Mouse (Mus musculus) MEL (cell line): ENCODE data around the gene Mtmr1. TPM values are rescaled to one million over a fixed set of nuclear protein-coding genes. Genes with fewer than 3 reads are reported as not detected.

Source experiments
- DNase-seq: peaks from one replicate; pipeline ENCODE4 v3.0.0; 2011; ENCODE audit warnings: low read depth, low spot score
- H3K27ac ChIP-seq: 2 replicates; pipeline ENCODE4 v1.5.1; 2012; ENCODE audit warnings: low read depth, mild to moderate bottlenecking, control low read depth, low read length, moderate library complexity; ENCODE audit not compliant: control insufficient read depth
- H3K27me3 ChIP-seq, 2 experiments: fragments of 150-350 bp in 1 of 2; sonication (generic) in 1 of 2; 2 replicates each; pipeline ENCODE4 v1.6.1; 2012; ENCODE audit warnings: low read length in 2 of 2, mild to moderate bottlenecking in 2 of 2, improper control_type of control experiment in 1 of 2, moderate library complexity in 1 of 2; ENCODE audit not compliant: insufficient read depth in 2 of 2, control insufficient read depth in 1 of 2
- H3K36me3 ChIP-seq, 2 experiments: 2 replicates each; pipeline ENCODE4 v1.6.1; 2012 to 2014; ENCODE audit warnings: low read length in 2 of 2, improper control_type of control experiment in 1 of 2, inconsistent platforms in 1 of 2, mild to moderate bottlenecking in 1 of 2; ENCODE audit not compliant: insufficient read depth in 2 of 2, control insufficient read depth in 1 of 2
- H3K4me1 ChIP-seq, 2 experiments: fragments of 150-350 bp in 1 of 2; sonication (generic) in 1 of 2; 2 replicates each; pipeline ENCODE4 v1.6.1; 2012; ENCODE audit warnings: low read length in 2 of 2, improper control_type of control experiment in 1 of 2, mild to moderate bottlenecking in 1 of 2; ENCODE audit not compliant: insufficient read depth in 2 of 2, control insufficient read depth in 1 of 2
- H3K4me3 ChIP-seq, 2 experiments: fragments of 150-350 bp in 1 of 2; sonication (generic) in 1 of 2; 2 replicates each; pipeline ENCODE4 v1.5.1; 2012; ENCODE audit warnings: low read depth in 2 of 2, low read length in 2 of 2, mild to moderate bottlenecking in 2 of 2, moderate library complexity in 2 of 2, control low read depth in 1 of 2, improper control_type of control experiment in 1 of 2; ENCODE audit not compliant: control insufficient read depth in 1 of 2, insufficient read depth in 1 of 2
- H3K79me2 ChIP-seq: 2 replicates; pipeline ENCODE4 v1.6.1; 2012; ENCODE audit warnings: mild to moderate bottlenecking, low read length, moderate library complexity; ENCODE audit not compliant: control insufficient read depth, poor library complexity, insufficient read depth
- H3K9ac ChIP-seq: 2 replicates; pipeline ENCODE4 v1.6.1; 2012; ENCODE audit warnings: low read depth, mild to moderate bottlenecking, control low read depth, low read length, moderate library complexity; ENCODE audit not compliant: control insufficient read depth, poor library complexity, severe bottlenecking
- H3K9me3 ChIP-seq: fragments of 150-350 bp; sonication (generic); replicated peaks from 2 replicates; pipeline ENCODE4 v1.6.1; 2012; ENCODE audit warnings: mild to moderate bottlenecking, low read length, improper control_type of control experiment, moderate library complexity; ENCODE audit not compliant: insufficient read depth
- BHLHE40 ChIP-seq: IDR thresholded peaks from 2 replicates; pipeline ENCODE4 v1.6.1; 2012; ENCODE audit warnings: low read depth, mild to moderate bottlenecking, inconsistent platforms, low read length, improper control_type of control experiment, borderline replicate concordance
- CHD1 ChIP-seq: IDR thresholded peaks from 2 replicates; pipeline ENCODE4 v1.6.1; 2012; ENCODE audit warnings: low read depth, mild to moderate bottlenecking, inconsistent platforms, low read length, improper control_type of control experiment
- CTCF ChIP-seq, 3 experiments: IDR thresholded peaks in 2 of 3; conservative IDR thresholded peaks in 1 of 3; 2 replicates each; pipeline ENCODE4 v1.5.1; 2011 to 2012; ENCODE audit warnings: low read length in 3 of 3, low read depth in 2 of 3, mild to moderate bottlenecking in 2 of 3, improper control_type of control experiment in 1 of 3, inconsistent platforms in 1 of 3, mixed read lengths in 1 of 3, moderate library complexity in 1 of 3; ENCODE audit not compliant: control insufficient read depth in 1 of 3, insufficient read depth in 1 of 3, poor library complexity in 1 of 3, severe bottlenecking in 1 of 3
- E2F4 ChIP-seq: IDR thresholded peaks from 2 replicates; pipeline ENCODE4 v1.6.1; 2011; ENCODE audit warnings: low read depth, low read length, improper control_type of control experiment, borderline replicate concordance
- ETS1 ChIP-seq: IDR thresholded peaks from 2 replicates; pipeline ENCODE4 v1.6.1; 2012; ENCODE audit warnings: low read depth, mild to moderate bottlenecking, inconsistent platforms, low read length, improper control_type of control experiment, moderate library complexity
- GATA1 ChIP-seq: IDR thresholded peaks from 2 replicates; pipeline ENCODE4 v1.6.1; 2011; ENCODE audit warnings: low read depth, low read length, improper control_type of control experiment
- HCFC1 ChIP-seq: IDR thresholded peaks from 2 replicates; pipeline ENCODE4 v1.6.1; 2012; ENCODE audit warnings: low read depth, mild to moderate bottlenecking, inconsistent platforms, low read length, improper control_type of control experiment, moderate library complexity
- KAT2A ChIP-seq: conservative IDR thresholded peaks from 2 replicates; pipeline ENCODE4 v1.6.1; 2012; ENCODE audit warnings: low read depth, low read length, improper control_type of control experiment, inconsistent platforms
- MEF2A ChIP-seq: IDR thresholded peaks from 2 replicates; pipeline ENCODE4 v1.6.1; 2014; ENCODE audit warnings: low read depth, mild to moderate bottlenecking, inconsistent platforms, low read length, improper control_type of control experiment; ENCODE audit not compliant: poor library complexity, insufficient replicate concordance, severe bottlenecking; ENCODE audit errors: extremely low read depth
- MXI1 ChIP-seq: IDR thresholded peaks from 2 replicates; pipeline ENCODE4 v1.6.1; 2011; ENCODE audit warnings: mild to moderate bottlenecking, low read depth, low read length, improper control_type of control experiment
- MYB ChIP-seq: IDR thresholded peaks from 2 replicates; pipeline ENCODE4 v1.6.1; 2011; ENCODE audit warnings: mild to moderate bottlenecking, low read depth, low read length, improper control_type of control experiment
- NELFE ChIP-seq: IDR thresholded peaks from 2 replicates; pipeline ENCODE4 v1.6.1; 2011; ENCODE audit warnings: low read depth, low read length, improper control_type of control experiment
- NRF1 ChIP-seq: IDR thresholded peaks from 2 replicates; pipeline ENCODE4 v1.6.1; 2014; ENCODE audit warnings: low read depth, mild to moderate bottlenecking, inconsistent platforms, low read length, improper control_type of control experiment, moderate library complexity; ENCODE audit not compliant: poor library complexity, insufficient read depth, severe bottlenecking
- POLR2AphosphoS2 ChIP-seq: IDR thresholded peaks from 2 replicates; pipeline ENCODE4 v1.6.1; 2011; ENCODE audit warnings: low read length, improper control_type of control experiment
- POLR2AphosphoS5 ChIP-seq: IDR thresholded peaks from 2 replicates; pipeline ENCODE4 v1.6.1; 2012; ENCODE audit warnings: low read depth, borderline replicate concordance, mild to moderate bottlenecking, inconsistent platforms, low read length, moderate library complexity, mixed read lengths
- SIN3A ChIP-seq: IDR thresholded peaks from 2 replicates; pipeline ENCODE4 v1.6.1; 2012; ENCODE audit warnings: low read length, improper control_type of control experiment, inconsistent platforms
- TAL1 ChIP-seq: IDR thresholded peaks from 2 replicates; pipeline ENCODE4 v1.6.1; 2012; ENCODE audit warnings: mild to moderate bottlenecking, inconsistent platforms, low read length, moderate library complexity, mixed read lengths
- TCF12 ChIP-seq: IDR thresholded peaks from 2 replicates; pipeline ENCODE4 v1.6.1; 2014; ENCODE audit warnings: low read depth, mild to moderate bottlenecking, inconsistent platforms, low read length, improper control_type of control experiment, moderate library complexity
- UBTF ChIP-seq: IDR thresholded peaks from 2 replicates; pipeline ENCODE4 v1.6.1; 2012; ENCODE audit warnings: low read depth, mild to moderate bottlenecking, inconsistent platforms, low read length, improper control_type of control experiment, moderate library complexity, borderline replicate concordance; ENCODE audit not compliant: insufficient read depth
- USF1 ChIP-seq: IDR thresholded peaks from 2 replicates; pipeline ENCODE4 v1.6.1; 2014; ENCODE audit warnings: low read depth, mild to moderate bottlenecking, inconsistent platforms, low read length, improper control_type of control experiment, moderate library complexity
- USF2 ChIP-seq, 2 experiments: IDR thresholded peaks; 2 replicates each; pipeline ENCODE4 v1.6.1; 2011 to 2012; ENCODE audit warnings: improper control_type of control experiment in 2 of 2, low read length in 2 of 2, borderline replicate concordance in 1 of 2, inconsistent platforms in 1 of 2, low read depth in 1 of 2, mild to moderate bottlenecking in 1 of 2; ENCODE audit not compliant: insufficient read depth in 1 of 2
- ZC3H11A ChIP-seq: IDR thresholded peaks from 2 replicates; pipeline ENCODE4 v1.6.1; 2012; ENCODE audit warnings: low read depth, mild to moderate bottlenecking, inconsistent platforms, low read length, improper control_type of control experiment
- ZKSCAN1 ChIP-seq: IDR thresholded peaks from 2 replicates; pipeline ENCODE4 v1.6.1; 2012; ENCODE audit warnings: low read depth, mild to moderate bottlenecking, inconsistent platforms, low read length, improper control_type of control experiment, moderate library complexity
- ZMIZ1 ChIP-seq: IDR thresholded peaks from 2 replicates; pipeline ENCODE4 v1.6.1; 2012; ENCODE audit warnings: low read depth, mild to moderate bottlenecking, inconsistent platforms, low read length, improper control_type of control experiment, moderate library complexity
- polyA plus RNA-seq, 2 experiments: library from polyadenylated mRNA; stranded (reverse) in 1 of 2; unstranded in 1 of 2; fragments of >175 nt in 1 of 2; fragments of >200 nt in 1 of 2; gene quantifications; 2 replicates each; pipeline versions ENCODE4 v1.2.1 to v1.2.4; 2012; ENCODE audit warnings: low replicate concordance in 2 of 2, low read depth in 1 of 2; ENCODE audit not compliant: insufficient read length in 2 of 2, insufficient read depth in 1 of 2, missing spikeins in 1 of 2
- total RNA-seq: library from RNA; depleted of rRNA; stranded (reverse); fragments of 300-350 nt; gene quantifications from 2 replicates; pipeline ENCODE4 v1.2.3, GENCODE M21; 2012

Gene Mtmr1
- total and polyA plus RNA-seq, 3 experiments, result 14.8 to 19.4 TPM; not detected in 1

- Histone ChIP-seq H3K79me2 (no peaks in the 10 kb centered on the region), H3K27me3 (no peaks in the 10 kb centered on the region), H3K4me1 (peaks cover 0 to 9% of the 10 kb centered on the region in 2 experiments; a peak in 2 of 4 replicates), H3K9ac (no peak overlapping the region), H3K36me3 (peaks cover 0 to 6% of the 10 kb centered on the region in 2 experiments; a peak in 2 of 4 replicates), H3K27ac (no peak overlapping the region), H3K9me3 (no peaks in the 10 kb centered on the region), H3K4me3 (no peak overlapping the region)
- no peak for TF ChIP-seq POLR2AphosphoS5
- no peak for TF ChIP-seq MEF2A
- no peak for TF ChIP-seq ZMIZ1
- no peak for TF ChIP-seq ZC3H11A
- TF ChIP-seq HCFC1, result no peak
- TF ChIP-seq NRF1, result no peak
- TF ChIP-seq USF1, result no peak
- no peak for TF ChIP-seq ZKSCAN1
- TF ChIP-seq MXI1, result no peak
- TF ChIP-seq KAT2A, result no peak
- no peak for TF ChIP-seq ETS1
- TF ChIP-seq E2F4, result no peak
- TF ChIP-seq NELFE, result no peak
- no peak for TF ChIP-seq POLR2AphosphoS2
- TF ChIP-seq CTCF (IDR thresholded peaks at IDR 0.05 in 2 of 3, conservative IDR thresholded peaks at IDR 0.05 in 1 of 3; ENCODE audit: control insufficient read depth in 1 of 3, insufficient read depth in 1 of 3, low read depth in 2 of 3, low read length in 3 of 3, poor library complexity in 1 of 3, severe bottlenecking in 1 of 3), result no peak
- no peak for TF ChIP-seq MYB
- no peak for TF ChIP-seq CHD1
- TF ChIP-seq USF2 (IDR thresholded peaks at IDR 0.05; ENCODE audit: borderline replicate concordance in 1 of 2, insufficient read depth in 1 of 2, low read depth in 1 of 2, low read length in 2 of 2), result no peak
- no peak for TF ChIP-seq GATA1
- no peak for DNase-seq
Measured at GRCm38 (mm10) chrX:71464138-71464826, 99.7 kb downstream of the Mtmr1 start.

- H3K4me3 ChIP-seq, result no peak overlapping the region
- TF ChIP-seq POLR2AphosphoS5 (no peak), USF1 (no peak), SIN3A (no peak), UBTF (no peak), ETS1 (no peak), TAL1 (no peak), NELFE (no peak), NRF1 (no peak), BHLHE40 (no peak), POLR2AphosphoS2 (no peak), TCF12 (no peak)
- DNase-seq, result no peak
Measured at GRCm38 (mm10) chrX:71465417-71465816, 100.9 kb downstream of the Mtmr1 start.

More at GRCm38 (mm10) chrX:71465417-71465816, 100.9 kb downstream of the Mtmr1 start:
- Histone ChIP-seq H3K9me3 (no peaks in the 10 kb centered on the region), H3K27me3 (no peaks in the 10 kb centered on the region), H3K79me2 (no peaks in the 10 kb centered on the region), H3K9ac (no peak overlapping the region), H3K4me1 (peaks cover 0 to 9% of the 10 kb centered on the region in 2 experiments; a peak in 2 of 4 replicates), H3K36me3 (peaks cover 0 to 6% of the 10 kb centered on the region in 2 experiments; a peak in 2 of 4 replicates), H3K27ac (no peak overlapping the region)
